Mouse (Mus musculus) neural tube, embryonic 12.5 days (tissue): Measurements from ENCODE around the gene Prss41. TPM values are rescaled to one million over a fixed set of nuclear protein-coding genes. Genes with fewer than 3 reads are reported as not detected.

Experiments
- ATAC-seq: fragments of 200-750 bp; cut with Nextera tagmentation; 2 replicates; pipeline ENCODE4 v1.8.0; 2017; ENCODE audit warnings: low read depth, mild to moderate bottlenecking, moderate TSS enrichment, moderate library complexity; ENCODE audit not compliant: low FRiP score
- H3K27ac ChIP-seq: fragments of 300-500 bp; sonication (generic); 2 replicates; pipeline ENCODE4 v1.5.1; 2016
- H3K27me3 ChIP-seq: fragments of 300-500 bp; sonication (generic); replicated peaks from 2 replicates; pipeline ENCODE4 v1.6.1; 2016; ENCODE audit warnings: mild to moderate bottlenecking
- H3K36me3 ChIP-seq: fragments of 300-500 bp; sonication (generic); 2 replicates; pipeline ENCODE4 v1.6.1; 2016; ENCODE audit warnings: mild to moderate bottlenecking
- H3K4me1 ChIP-seq: fragments of 300-500 bp; sonication (generic); 2 replicates; pipeline ENCODE4 v1.6.1; 2016
- H3K4me2 ChIP-seq: fragments of 300-500 bp; sonication (generic); replicated peaks from 2 replicates; pipeline ENCODE4 v1.6.1; 2016; ENCODE audit warnings: mild to moderate bottlenecking
- H3K4me3 ChIP-seq: fragments of 300-500 bp; sonication (generic); 2 replicates; pipeline ENCODE4 v1.5.1; 2016
- H3K9ac ChIP-seq: fragments of 300-500 bp; sonication (generic); 2 replicates; pipeline ENCODE4 v1.6.1; 2016; ENCODE audit warnings: mild to moderate bottlenecking
- H3K9me3 ChIP-seq: fragments of 300-500 bp; sonication (generic); 2 replicates; pipeline ENCODE4 v1.6.1; 2016; ENCODE audit warnings: mild to moderate bottlenecking
- WGBS: fragments of 180-500 bp; shearing (Covaris S2); methylation state at CpG from one replicate; pipeline ENCODE4 v1.1.7; 2016; 5-methylcytosine and 5-hydroxymethylcytosine counted together
- polyA plus RNA-seq: library from polyadenylated mRNA; unstranded; fragments of >200 nt; fragmentation: Nextera tagmentation; extraction: Ambion mirVana; gene quantifications from 2 replicates; pipeline ENCODE4 v1.2.1, GENCODE M21; 2016

Prss41 gene
- polyA plus RNA-seq, 1 experiment from 2014 or later, result 1.2 TPM

- ATAC-seq, result no peak
- Histone ChIP-seq H3K27ac (no peak overlapping the region), H3K4me3 (no peak overlapping the region), H3K27me3 (no peaks in the 10 kb centered on the region), H3K9ac (no peak overlapping the region), H3K4me1 (peaks cover 3% of the 10 kb centered on the region), H3K9me3 (peaks cover 17% of the 10 kb centered on the region; the same call in 1 of the 2 replicates), H3K4me2 (no peak overlapping the region), H3K36me3 (peaks cover 98% of the 10 kb centered on the region)
- WGBS, result 82% methylated on average over 6 of the region's 6 CpGs
Measured at GRCm38 (mm10) chr17:23822094-23822493, 21.9 kb downstream of the Prss41 start.

- peaks cover 25% of the 10 kb centered on the region; the same call in 1 of the 2 replicates for H3K9me3 ChIP-seq
- no peak overlapping the region for H3K4me3 ChIP-seq
- no peak overlapping the region for H3K27ac ChIP-seq
- H3K4me2 ChIP-seq, result no peak overlapping the region
- no peak for ATAC-seq
- WGBS, result 98% methylated on average over 5 of the region's 5 CpGs
- H3K27me3 ChIP-seq, result no peaks in the 10 kb centered on the region
- peaks cover 99% of the 10 kb centered on the region for H3K36me3 ChIP-seq
- H3K9ac ChIP-seq, result no peak overlapping the region
- no peaks in the 10 kb centered on the region for H3K4me1 ChIP-seq
Measured at GRCm38 (mm10) chr17:23820731-23821130, 23.2 kb downstream of the Prss41 start.

GRCm38 (mm10) chr17:23819235-23819634 is 24.7 kb downstream of the Prss41 start:
- Histone ChIP-seq H3K36me3 (peaks cover 99% of the 10 kb centered on the region), H3K4me2 (no peak overlapping the region), H3K4me1 (no peaks in the 10 kb centered on the region), H3K9me3 (peaks cover 33% of the 10 kb centered on the region; the same call in 1 of the 2 replicates), H3K9ac (no peak overlapping the region), H3K27ac (no peak overlapping the region), H3K4me3 (no peak overlapping the region), H3K27me3 (no peaks in the 10 kb centered on the region)
- ATAC-seq, result no peak
- 97% methylated on average over 25 of the region's 25 CpGs for WGBS

- H3K27ac ChIP-seq, result no peak overlapping the region
- H3K36me3 ChIP-seq, result peaks cover 100% of the 10 kb centered on the region
- ATAC-seq, result no peak
- peaks cover 33% of the 10 kb centered on the region; the same call in 1 of the 2 replicates for H3K9me3 ChIP-seq
- no peaks in the 10 kb centered on the region for H3K4me1 ChIP-seq
- no peak overlapping the region for H3K4me2 ChIP-seq
- H3K9ac ChIP-seq, result no peak overlapping the region
- H3K27me3 ChIP-seq, result no peaks in the 10 kb centered on the region
- WGBS, result 99% methylated on average over 8 of the region's 8 CpGs
- no peak overlapping the region for H3K4me3 ChIP-seq
Measured at GRCm38 (mm10) chr17:23818579-23818978, 25.4 kb downstream of the Prss41 start.

GRCm38 (mm10) chr17:23815641-23816040 is 28.3 kb downstream of the Prss41 start:
- ATAC-seq, result no peak
- H3K4me2 ChIP-seq, result no peak overlapping the region
- 98% methylated on average over 16 of the region's 16 CpGs for WGBS

GRCm38 (mm10) chr17:23807918-23808317 is 36.1 kb downstream of the Prss41 start:
- ATAC-seq, result no peak
- Histone ChIP-seq H3K4me3 (no peak overlapping the region), H3K27me3 (no peaks in the 10 kb centered on the region), H3K9me3 (no peaks in the 10 kb centered on the region), H3K4me1 (peaks cover 33% of the 10 kb centered on the region), H3K4me2 (no peak overlapping the region), H3K27ac (no peak overlapping the region), H3K9ac (no peak overlapping the region), H3K36me3 (peaks cover 61% of the 10 kb centered on the region)
- 91% methylated on average over 3 of the region's 3 CpGs for WGBS

More at GRCm38 (mm10) chr17:23815641-23816040, 28.3 kb downstream of the Prss41 start:
- peaks cover 33% of the 10 kb centered on the region; the same call in 1 of the 2 replicates for H3K9me3 ChIP-seq
- H3K4me3 ChIP-seq, result no peak overlapping the region
- no peak overlapping the region for H3K27ac ChIP-seq
- H3K9ac ChIP-seq, result no peak overlapping the region
- H3K36me3 ChIP-seq, result peaks cover 96% of the 10 kb centered on the region
- H3K4me1 ChIP-seq, result no peaks in the 10 kb centered on the region
- H3K27me3 ChIP-seq, result no peaks in the 10 kb centered on the region

GRCm38 (mm10) chr17:23806867-23807266 is 37.1 kb downstream of the Prss41 start:
- WGBS, result 92% methylated on average over 25 of the region's 25 CpGs
- H3K4me2 ChIP-seq, result peak overlapping the region; percentile 70
- H3K27ac ChIP-seq, result no peak overlapping the region
- no peaks in the 10 kb centered on the region for H3K9me3 ChIP-seq
- H3K4me3 ChIP-seq, result no peak overlapping the region
- no peak overlapping the region for H3K9ac ChIP-seq
- H3K27me3 ChIP-seq, result no peaks in the 10 kb centered on the region
- peaks cover 33% of the 10 kb centered on the region for H3K4me1 ChIP-seq
- H3K36me3 ChIP-seq, result peaks cover 51% of the 10 kb centered on the region
- no peak for ATAC-seq

- no peak for ATAC-seq
- no peaks in the 10 kb centered on the region for H3K27me3 ChIP-seq
- peaks cover 28% of the 10 kb centered on the region for H3K36me3 ChIP-seq
- peak overlapping the region; percentile 70 for H3K4me2 ChIP-seq
- H3K27ac ChIP-seq, result no peak overlapping the region
- no peaks in the 10 kb centered on the region for H3K9me3 ChIP-seq
- 9% methylated on average over 8 of the region's 8 CpGs for WGBS
- H3K4me1 ChIP-seq, result peaks cover 33% of the 10 kb centered on the region
- peak overlapping the region; percentile 99 for H3K4me3 ChIP-seq
- H3K9ac ChIP-seq, result peak overlapping the region; percentile 94
Measured at GRCm38 (mm10) chr17:23804426-23805085, 39.4 kb downstream of the Prss41 start.

GRCm38 (mm10) chr17:23803366-23804041 is 40.5 kb downstream of the Prss41 start:
- H3K9me3 ChIP-seq, result no peaks in the 10 kb centered on the region
- under 1% methylated on average over 73 of the region's 83 CpGs for WGBS

GRCm38 (mm10) chr17:23802746-23803365 is 41.1 kb downstream of the Prss41 start:
- Histone ChIP-seq H3K9me3 (no peaks in the 10 kb centered on the region), H3K9ac (peak overlapping the region; percentile 94), H3K27ac (peak overlapping the region; percentile 91), H3K4me1 (peaks cover 33% of the 10 kb centered on the region), H3K27me3 (no peaks in the 10 kb centered on the region), H3K4me2 (peak overlapping the region; percentile 70), H3K4me3 (peak overlapping the region; percentile 99), H3K36me3 (peaks cover 11% of the 10 kb centered on the region)
- peak; percentile 98 for ATAC-seq
- WGBS, result under 1% methylated on average over 60 of the region's 60 CpGs

More at GRCm38 (mm10) chr17:23803366-23804041, 40.5 kb downstream of the Prss41 start:
- peak; percentile 70 for ATAC-seq
- peaks cover 18% of the 10 kb centered on the region for H3K36me3 ChIP-seq
- H3K4me2 ChIP-seq, result peak overlapping the region; percentile 70
- H3K9ac ChIP-seq, result peak overlapping the region; percentile 94
- peaks cover 33% of the 10 kb centered on the region for H3K4me1 ChIP-seq
- H3K27ac ChIP-seq, result peak overlapping the region; percentile 91
- H3K27me3 ChIP-seq, result no peaks in the 10 kb centered on the region
- peak overlapping the region; percentile 99 for H3K4me3 ChIP-seq

- no peak overlapping the region for H3K4me2 ChIP-seq
- 91% methylated on average over 10 of the region's 10 CpGs for WGBS
- ATAC-seq, result no peak
- 0 out of 2 replicates have a peak, but pooled peaks cover under 1% of the 10 kb centered on the region for H3K36me3 ChIP-seq
- H3K9me3 ChIP-seq, result no peaks in the 10 kb centered on the region
- no peak overlapping the region for H3K9ac ChIP-seq
- no peak overlapping the region for H3K4me3 ChIP-seq
- H3K27ac ChIP-seq, result no peak overlapping the region
- no peaks in the 10 kb centered on the region for H3K27me3 ChIP-seq
- H3K4me1 ChIP-seq, result peaks cover 24% of the 10 kb centered on the region
Measured at GRCm38 (mm10) chr17:23801627-23802026, 42.3 kb downstream of the Prss41 start.

- Histone ChIP-seq H3K9me3 (no peaks in the 10 kb centered on the region), H3K9ac (no peak overlapping the region), H3K27ac (no peak overlapping the region), H3K4me1 (no peaks in the 10 kb centered on the region), H3K36me3 (no peaks in the 10 kb centered on the region), H3K4me3 (no peak overlapping the region), H3K27me3 (no peaks in the 10 kb centered on the region), H3K4me2 (no peak overlapping the region)
- ATAC-seq, result no peak
- 80% methylated on average over 7 of the region's 7 CpGs for WGBS
Measured at GRCm38 (mm10) chr17:23797316-23797715, 46.7 kb downstream of the Prss41 start.
